Mouse (Mus musculus): ENCODE data around the gene Gm4869.

The Gm4869 gene

DNA sequence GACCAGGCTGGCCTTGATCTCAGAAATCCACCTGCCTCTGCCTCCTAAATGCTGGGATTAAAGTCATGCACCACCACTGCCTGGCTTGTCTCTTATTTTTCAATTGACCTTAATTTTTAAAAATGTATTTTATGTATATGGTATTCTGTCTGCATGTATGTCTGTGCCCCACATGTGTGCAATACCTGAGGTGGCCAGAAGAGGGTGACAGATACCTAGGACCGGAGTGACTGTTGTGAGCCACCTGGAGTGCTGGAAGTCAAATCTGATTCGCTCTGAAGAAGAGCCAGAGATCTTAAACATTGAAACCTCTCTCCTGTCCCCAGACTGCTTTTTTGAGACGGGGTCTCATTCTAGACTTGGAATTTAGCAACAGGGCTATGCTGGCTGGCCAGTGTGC is 26.9 kb downstream of the Gm4869 start:
- DNase-seq, result peak; percentile 49

DNA sequence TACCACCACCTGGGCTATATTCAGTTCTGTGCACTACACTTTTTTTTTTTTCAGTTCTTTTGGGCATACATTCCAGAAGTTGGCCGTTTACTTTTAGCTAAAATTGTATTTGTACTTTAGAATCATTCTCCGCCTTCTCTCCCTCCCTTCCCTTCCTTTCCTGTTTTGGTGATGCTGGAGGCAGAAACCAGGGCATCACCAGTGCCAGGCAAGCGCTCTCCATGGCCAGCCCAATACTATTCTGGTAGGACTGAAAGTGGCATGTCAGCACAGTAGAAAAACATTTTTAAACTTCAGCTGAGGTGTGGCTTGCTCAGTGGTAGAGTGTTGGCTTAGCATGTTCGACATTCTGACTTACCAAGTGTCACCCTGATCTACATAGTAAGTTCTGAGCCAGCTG is 36.0 kb downstream of the Gm4869 start:
- no peak for DNase-seq

DNA sequence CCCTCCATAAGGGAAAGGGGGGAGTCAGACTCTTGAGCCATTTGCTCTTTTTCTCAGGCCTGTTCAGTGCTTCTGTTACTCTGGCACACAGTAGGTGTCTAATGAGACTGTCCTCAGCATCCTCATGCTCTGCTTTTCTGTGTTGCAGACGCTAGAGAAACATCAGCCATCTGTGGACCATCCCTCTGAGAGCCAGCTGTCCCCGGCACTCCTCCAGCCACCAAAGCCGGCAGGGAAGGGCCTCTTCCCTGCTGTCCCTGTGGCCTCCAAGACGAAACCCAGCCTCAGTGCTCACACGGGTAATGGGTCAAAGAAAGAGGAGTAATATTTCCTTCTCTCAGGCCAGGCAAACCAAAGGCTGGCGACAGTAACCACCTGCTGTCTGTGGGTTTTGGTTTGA is 45.7 kb downstream of the Gm4869 start:
- DNase-seq, result no peak

DNA sequence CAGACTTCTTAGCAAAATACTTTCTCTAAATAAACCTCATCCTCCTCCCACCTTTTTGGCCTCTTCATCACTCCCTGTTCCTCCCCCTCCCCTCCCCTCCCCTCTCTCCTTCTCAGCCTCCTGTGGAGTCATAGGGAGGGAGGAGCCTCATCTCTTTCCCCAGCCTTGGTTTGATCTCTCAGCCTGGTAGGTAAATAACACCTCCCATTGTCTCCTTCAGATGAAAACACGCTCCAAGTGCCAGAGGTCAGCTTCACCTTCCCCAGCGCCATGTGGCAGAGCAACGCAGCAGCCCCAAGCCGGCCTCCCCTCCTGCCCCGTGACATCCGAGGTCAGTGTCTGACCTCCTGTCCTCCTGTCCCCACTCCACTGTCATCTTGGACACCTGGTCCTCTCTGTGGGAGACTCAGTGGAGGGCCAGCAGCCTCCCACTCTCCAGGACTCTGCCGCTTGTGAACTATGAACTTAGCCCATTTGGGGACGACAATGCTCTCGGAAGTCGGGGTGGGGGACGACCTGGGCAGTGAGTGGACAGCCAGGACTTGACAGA is 47.3 kb downstream of the Gm4869 start:
- no peak for DNase-seq

DNA sequence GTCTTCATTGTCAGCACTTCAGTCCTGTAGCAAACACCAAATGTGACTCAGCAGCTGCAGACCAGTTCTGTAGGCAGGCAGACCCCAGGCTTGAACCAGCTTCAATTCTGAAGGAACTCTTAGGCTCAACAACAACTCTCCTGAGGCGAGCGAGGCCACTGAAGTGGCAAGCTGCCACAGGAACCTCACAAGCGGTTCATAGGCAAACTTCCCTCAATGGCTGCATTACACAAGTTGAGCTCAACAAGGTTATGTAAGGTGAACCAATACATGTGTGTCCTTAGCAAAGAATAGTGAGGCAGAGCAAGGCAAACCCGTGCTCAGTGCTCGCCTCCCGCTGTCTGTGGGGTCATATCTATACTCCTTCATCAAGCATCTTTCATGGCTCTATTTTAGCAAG is 52.7 kb downstream of the Gm4869 start:
- DNase-seq, result no peak

DNA sequence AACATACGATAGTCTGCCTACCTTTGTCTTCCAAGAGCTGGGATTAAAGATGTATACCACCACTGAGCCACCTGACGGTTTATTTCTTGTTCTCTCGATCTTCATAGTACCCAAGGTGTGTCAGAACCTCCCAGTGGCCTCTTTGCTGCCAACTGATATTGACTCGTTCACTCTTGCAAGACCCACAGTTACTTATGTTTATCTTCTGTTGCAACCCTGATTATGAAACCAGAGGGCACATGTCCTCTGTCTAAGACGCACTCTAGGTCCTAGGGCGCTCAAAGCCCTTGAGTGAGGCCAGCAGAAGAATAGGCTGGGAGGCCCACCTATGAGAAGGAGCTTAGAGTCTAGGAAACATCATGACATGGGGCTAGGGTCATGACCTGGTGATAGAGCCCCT is 55.3 kb downstream of the Gm4869 start:
- DNase-seq, result no peak

DNA sequence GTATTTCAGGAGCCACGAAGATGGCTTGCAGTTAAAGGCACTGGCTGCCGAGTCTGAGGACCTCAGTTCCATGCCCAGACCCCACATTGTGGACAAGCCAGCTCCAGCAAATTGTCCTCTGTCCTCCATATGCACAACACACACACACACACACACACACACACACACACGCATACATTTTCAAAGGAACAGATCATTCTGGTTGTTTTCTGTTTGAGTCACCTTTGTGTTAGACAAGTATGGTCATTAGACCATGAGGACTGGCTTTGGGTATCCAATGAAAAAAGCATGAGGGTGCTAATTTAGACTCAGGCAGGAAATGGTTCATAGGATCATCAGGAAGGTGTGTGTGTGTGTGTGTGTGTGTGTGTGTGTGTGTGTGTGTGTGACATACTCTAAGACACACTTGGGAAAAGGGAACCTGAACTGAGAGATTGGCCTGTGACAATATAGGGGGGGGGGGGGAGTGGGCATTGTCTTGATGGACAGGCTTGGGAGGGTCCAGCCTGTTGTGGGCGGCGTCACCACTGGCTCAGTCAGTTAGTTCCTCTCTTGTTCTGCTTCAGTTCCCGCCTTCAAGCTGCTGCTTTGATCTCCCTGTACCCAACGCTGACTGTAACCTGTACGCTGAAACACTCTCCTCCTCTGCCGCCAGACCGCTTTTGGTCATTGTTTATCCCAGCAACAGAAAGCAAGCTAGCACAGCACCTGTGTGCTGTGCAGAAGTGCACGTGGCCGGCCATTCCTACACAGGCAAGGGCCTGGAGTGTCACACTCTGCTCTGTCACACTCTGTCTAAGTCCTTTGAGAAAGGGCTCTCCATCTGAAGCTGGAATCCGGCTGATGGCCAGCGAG is 56.8 kb downstream of the Gm4869 start:
- peak; percentile 20 for DNase-seq

DNA sequence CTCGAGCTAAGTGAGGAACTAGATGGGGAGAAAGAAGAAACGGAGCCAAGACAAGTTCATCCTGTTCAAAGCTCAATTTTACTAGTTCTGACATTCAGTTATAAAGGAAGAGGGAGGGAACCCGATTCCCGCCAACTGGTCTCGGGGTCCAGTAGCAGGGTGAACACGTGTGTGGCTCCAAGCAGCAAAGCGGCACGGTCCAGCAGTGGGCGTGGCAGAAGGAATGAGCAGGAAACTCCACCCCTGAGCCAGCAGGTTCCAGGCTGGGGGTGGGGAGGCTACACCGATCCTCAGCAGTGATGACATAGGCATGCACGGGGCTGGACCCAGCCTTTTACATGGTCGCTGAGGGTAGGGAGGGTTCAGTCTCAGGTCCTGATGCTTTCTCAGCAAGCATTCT is 57.5 kb downstream of the Gm4869 start:
- DNase-seq, result peak; percentile 42

DNA sequence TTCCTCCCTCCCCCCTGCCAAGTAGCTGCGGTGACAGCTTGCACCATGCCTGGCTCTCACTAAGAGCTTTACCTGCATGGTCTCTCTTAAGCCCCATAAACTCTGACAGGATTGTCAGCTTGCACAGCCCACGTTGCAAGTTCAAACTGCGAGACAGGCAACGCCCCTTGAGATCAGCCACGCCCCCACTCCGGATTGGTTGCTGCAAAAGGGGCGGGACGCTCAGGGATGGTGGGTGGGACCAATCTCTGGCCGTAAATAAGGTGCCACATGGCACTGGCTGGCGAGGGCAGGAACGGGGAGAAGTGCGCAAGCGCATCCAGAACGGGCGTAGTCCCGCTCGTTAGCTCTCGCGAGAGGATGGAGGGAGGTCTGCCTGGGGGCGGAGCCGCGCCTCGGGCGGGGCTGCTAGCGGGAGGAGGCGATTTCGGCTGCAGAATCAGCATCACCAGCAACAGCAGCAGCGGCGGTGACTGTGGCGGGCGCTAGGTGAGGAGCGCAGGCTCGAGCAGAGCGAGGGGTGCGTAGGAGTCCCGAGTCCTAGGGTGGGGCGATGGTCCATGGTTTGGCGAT is 59.8 kb downstream of the Gm4869 start, which contains the start of gene Chst12:
TSS of gene Chst12 (plus strand) at position 343 of the 573 bp plus-strand sequence.
- DNase-seq, result peak; percentile 100

DNA sequence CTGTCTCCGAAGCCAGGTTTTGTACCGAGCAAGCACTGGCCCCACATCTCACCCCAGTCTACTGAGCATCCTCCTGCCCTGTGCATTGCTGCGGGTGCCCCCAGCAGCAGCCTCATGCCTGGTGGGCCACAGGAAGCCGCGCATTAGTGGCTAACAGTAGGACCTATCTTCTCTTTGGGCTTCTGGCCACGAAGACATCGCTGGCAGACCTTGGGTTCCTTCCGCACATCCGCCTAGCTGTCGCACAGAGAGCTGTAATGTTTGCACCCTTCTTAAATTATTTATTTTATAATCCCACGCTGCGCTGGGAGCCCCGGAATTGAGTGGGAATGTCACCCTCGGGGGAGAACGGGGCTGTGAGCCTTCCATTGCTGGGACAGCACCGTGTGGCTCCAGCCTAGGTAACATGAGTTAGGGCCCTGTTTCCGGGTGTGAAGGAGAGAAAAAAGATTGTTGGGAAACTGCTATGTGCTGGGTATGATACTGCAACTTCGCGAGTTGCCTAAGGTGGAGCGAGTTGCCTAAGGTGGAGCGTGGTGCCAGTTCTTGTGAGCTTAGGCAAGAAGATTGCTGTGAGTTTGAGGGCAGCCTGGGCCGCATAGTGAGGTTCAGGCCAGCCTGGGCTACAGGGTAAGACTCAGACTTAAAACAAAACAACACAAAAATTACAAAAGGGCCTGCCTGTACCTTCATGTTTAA is 60.8 kb downstream of the Gm4869 start:
- peak; percentile 43 for DNase-seq

DNA sequence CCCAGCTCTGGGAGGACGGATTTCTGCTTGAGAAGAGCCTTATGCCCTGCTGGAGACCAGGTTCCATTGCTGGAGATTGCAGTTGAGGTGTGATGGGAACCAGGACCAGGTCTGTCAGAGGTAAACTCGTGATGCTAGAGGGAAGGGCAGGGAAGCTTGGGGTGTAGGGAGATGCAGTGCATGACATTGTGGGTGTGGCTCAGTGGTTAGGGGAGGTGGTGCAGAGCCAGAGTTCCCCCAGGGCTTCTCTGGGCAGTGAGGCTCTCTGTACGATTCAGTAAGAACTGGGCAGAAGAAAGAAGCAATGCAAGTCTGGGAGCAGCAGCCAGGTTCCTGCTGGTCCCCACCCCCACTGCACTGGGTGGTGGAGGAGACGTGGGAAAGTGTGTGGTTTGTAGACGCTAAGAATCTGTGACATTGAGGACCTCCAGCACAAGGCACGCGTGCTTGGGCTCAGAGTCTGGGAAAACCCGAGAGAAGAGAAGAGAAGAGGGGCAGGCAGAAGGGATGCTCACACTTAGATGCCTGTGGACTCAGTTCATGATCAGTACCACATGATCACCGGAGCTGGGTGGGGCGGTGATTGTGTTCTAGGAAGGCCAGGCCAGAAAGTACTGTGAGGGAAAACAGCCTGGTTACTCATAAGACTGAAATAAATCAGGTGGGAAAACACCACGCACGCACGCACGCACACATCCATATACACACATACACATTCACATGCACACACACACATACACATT is 62.2 kb downstream of the Gm4869 start:
- no peak for DNase-seq

DNA sequence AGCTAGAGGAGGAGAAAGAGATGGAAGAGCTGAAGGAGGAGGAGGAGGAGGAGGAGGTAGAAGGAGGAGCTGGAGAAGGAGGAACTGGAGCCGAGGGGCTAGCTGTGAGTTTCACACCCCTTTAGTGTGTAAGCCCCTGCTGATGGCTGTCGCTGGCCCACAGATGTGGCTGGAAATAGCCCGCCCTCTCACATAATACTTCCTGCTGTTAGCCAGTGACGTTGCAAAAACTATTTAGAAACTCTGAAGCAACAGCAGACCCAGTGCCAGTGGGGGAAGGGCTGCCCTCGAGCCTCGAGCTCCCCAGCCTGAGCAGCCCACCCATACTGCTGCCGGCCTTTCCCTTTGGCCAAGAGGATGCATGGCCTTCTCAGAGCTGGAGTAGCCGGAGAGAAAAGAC is 63.2 kb downstream of the Gm4869 start:
- no peak for DNase-seq

DNA sequence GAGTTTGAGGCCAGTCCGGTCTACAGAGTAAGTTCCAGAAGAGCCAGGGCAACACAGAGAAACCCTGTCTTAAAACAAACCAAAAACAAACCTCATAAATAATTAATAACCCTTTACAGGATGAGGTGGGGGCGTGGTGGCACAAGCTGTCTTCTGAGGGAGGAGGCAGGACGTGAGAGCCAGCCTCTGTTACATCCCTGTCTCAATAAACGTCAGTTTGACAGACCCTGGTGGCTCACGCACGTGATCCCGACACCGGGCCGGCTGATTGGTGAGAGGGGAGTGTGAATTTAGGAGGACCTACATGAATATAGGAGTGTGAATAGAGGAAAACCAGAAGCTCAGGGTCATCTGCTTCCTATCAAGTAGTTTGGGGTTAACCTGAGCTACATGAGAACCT is 63.8 kb downstream of the Gm4869 start:
- DNase-seq, result no peak

DNA sequence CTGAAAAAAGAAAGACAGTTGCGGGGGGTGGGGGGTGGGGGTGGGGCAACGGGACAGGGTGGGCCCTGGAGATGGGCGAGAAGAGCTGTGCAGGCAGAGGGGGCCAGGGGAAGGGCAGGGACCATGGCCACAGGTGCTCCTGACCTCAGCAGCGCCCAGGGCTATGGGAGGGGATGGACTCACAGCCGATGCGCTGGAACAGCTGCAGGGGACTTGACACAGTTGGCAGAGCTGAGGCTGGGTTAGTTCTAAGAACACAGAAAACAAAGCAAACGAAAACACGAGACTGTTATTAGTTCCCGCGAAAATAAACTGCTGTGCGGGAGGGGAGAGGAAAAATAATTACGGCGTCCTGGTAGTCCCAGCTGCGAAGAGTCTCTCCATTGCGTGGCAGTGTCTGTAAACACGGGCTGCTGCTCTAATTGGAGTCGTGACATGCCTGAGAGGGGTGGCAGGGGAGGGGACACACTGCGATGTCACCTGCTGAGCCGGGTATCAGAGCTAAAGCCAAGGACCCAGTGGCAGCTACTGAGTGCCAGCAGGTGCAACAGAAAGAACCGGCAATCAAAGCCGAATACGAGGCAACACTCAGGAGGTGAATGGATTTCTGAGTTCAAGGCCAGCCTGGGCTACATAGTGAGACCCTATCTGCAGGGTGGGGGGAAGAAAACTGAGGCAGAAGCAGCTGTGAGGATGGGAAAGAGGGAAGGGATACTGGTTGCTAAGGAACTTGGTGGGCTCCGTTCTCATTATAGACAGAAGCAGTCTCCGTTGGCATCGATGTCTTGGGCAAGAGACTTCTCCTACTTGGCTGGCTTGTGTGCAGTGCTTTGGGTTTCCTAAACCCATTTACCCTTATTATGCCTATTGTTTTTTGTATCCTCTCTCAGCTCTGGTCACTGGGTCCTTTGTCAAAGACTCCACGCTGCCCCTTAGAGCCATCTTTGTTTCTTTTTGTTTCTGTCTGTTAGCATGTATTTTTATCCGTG is 64.9 kb downstream of the Gm4869 start:
- DNase-seq, result peak; percentile 16

DNA sequence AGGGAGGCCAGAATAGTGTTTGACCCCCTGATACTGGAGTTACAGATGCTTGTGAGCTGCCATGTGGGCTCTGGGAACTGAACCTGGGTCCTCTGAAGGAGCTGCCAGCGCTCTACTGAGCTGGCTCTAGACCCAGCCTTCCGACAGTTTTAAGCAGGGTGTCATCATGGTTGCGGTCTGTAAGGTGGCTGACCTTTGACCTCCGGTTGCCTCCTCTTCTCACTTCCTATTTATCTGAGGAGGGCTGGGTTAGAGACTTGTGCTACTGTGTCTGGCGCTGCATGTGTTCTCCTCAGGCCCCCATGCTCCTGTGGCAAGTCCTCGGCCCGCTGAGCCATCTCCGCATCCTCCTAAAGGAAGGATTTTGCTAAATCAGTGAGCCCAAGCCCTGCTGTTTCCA is 68.5 kb downstream of the Gm4869 start:
- no peak for DNase-seq

DNA sequence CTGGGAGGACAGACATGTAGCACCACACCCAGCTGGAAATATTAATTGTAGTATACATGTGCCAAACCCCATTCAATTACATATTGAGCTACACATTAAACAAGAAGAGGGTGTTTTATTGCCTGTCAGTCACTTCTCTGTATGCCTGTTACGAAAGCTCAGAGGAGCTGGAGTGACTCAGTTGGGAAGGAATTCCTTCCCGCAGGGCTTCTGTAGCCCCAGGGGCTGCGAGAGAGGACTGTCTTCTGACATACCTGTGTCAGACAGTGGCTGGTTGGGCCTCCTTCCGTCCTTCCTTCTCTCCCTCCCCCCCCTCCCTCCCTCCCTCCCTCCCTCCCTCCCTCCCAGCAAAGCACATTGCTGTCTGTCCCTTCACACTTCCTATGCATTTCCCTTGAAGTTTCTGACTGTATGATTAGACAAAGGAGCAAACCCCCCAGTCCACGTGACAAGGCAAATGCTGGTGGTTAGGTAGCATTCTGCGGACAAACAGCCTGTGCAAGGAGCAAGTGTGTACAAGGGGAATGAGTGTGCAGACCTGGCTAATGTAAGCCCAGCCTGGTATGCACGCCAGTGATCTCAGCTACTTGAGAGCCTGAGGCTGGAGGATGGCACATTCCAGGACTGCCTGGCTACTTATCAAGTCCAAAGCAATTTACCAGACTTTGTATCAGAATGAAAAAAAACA is 69.5 kb downstream of the Gm4869 start:
- no peak for DNase-seq

DNA sequence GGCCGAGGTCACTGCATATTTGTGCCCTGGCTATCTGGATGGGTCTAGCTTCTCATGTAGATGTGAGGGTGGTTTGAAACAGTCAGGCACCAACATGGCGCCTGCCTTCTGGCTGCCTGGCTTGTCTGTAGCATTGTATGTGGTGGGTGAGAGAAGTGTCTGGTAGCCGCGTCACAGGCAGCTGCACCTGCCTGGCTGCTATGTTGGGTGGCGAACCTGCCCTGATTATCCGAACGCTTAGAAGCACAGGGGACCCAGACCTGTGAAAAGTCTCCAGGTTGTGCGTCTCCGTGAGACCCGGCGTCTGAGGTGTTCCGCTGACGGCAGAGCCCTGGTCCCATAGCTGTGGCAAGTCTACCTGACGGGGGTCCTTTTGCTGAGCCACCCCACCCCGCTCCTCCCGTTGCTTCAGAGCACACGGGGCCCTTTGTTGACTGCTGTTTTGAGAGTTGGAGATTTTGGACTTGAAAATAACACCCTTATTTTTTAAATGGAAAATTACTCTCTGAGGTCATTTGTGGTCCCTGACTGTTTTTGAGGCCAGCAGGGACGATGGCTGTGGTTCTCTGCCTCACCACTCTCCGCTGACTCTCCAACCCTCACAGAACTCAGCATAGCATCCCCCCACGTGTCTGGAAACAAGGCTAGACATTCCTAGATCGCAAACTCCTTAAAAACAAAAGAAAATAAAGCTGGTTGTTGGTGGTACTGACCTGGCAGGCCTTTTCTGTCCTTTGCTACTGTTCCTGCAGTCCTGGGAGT is 71.9 kb downstream of the Gm4869 start:
- DNase-seq, result no peak

DNA sequence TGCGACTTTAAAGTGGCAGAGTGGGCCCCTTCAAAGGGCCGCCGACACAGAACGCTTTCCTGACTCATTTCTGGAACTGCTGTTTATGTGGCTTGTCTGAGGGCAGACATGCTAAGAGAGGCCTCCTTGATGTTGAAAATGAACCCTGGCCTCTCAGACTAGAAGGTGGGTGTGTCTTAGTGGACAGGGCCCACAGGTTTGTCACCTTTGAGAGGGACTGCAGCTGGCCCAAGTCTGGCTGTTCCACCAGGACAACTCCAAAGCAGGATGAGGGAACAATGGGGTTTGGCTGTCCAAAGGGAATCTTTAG is 72.4 kb downstream of the Gm4869 start:
- no peak for DNase-seq

DNA sequence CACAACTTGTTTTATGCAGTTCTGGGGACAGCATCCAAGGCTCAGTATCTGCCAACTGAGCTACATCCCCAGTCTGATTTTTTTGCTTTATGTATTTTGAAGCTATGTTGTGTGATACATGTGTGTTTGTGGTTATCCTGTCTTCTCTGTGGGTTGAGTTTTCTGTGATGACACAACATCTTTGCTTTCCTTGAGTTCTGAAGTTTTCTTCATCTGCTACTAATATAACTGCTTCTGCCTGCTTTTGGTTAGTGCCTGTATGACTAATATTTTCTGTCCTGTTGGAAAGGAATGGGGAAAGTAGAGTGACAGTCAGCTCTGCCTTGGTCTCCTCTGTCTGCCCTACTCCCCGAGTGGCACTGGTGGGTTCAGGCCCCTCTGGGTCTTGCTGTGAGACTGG is 75.8 kb downstream of the Gm4869 start:
- no peak for DNase-seq

DNA sequence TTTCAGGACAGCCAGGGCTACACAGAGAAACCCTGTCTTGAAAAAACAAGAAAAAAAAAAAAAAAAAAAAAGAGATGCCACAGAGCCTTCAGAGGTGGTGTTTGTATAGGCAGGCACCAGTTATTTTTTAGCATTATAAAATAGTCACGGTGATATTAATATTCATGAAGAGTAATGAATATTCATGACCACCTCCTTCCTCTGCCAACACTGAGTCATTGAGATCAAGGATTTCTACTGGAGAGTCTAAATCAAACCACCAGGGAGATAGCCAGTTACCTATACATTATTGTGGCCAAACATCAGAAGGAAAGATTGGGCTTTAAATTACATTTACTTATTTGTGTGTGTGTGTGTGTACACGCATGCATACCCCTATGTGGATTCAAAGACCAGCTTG is 81.3 kb downstream of the Gm4869 start:
- no peak for DNase-seq
